Mouse (Mus musculus) hindbrain, embryonic 16.5 days (tissue): ENCODE data around the gene Bmpr1a. TPM values are rescaled to one million over a fixed set of nuclear protein-coding genes. Genes with fewer than 3 reads are reported as not detected.
"Not testable (repeated sequence)": the region's sequence is repeated elsewhere in the genome, so short reads cannot be mapped to it uniquely, and the experiment has no call there.

Experiments
- ATAC-seq: fragments of 200-750 bp; cut with Nextera tagmentation; 2 replicates; pipeline ENCODE4 v1.8.0; 2017; ENCODE audit warnings: moderate TSS enrichment, moderate library complexity
- H3K27ac ChIP-seq: fragments of 300-500 bp; sonication (generic); 2 replicates; pipeline ENCODE4 v1.5.1; 2014; ENCODE audit warnings: low read depth, mild to moderate bottlenecking, control low read depth, low read length, moderate library complexity
- H3K27me3 ChIP-seq: fragments of 300-500 bp; sonication (generic); replicated peaks from 2 replicates; pipeline ENCODE4 v1.6.1; 2014; ENCODE audit warnings: low read length; ENCODE audit not compliant: control insufficient read depth, insufficient read depth
- H3K36me3 ChIP-seq: fragments of 300-500 bp; sonication (generic); 2 replicates; pipeline ENCODE4 v1.6.1; 2014; ENCODE audit warnings: mild to moderate bottlenecking, low read length, moderate library complexity, mixed read lengths; ENCODE audit not compliant: control insufficient read depth, insufficient read depth
- H3K4me1 ChIP-seq: fragments of 300-500 bp; sonication (generic); 2 replicates; pipeline ENCODE4 v1.6.1; 2014; ENCODE audit warnings: low read depth, low read length; ENCODE audit not compliant: control insufficient read depth, insufficient read depth
- H3K4me2 ChIP-seq: fragments of 300-500 bp; sonication (generic); 2 replicates; pipeline ENCODE4 v1.6.1; 2014; ENCODE audit warnings: mild to moderate bottlenecking, low read length, control low read depth, moderate library complexity
- H3K4me3 ChIP-seq: fragments of 300-500 bp; sonication (generic); 2 replicates; pipeline ENCODE4 v1.5.1; 2014; ENCODE audit warnings: mild to moderate bottlenecking, low read length, control low read depth, moderate library complexity
- H3K9ac ChIP-seq: fragments of 300-500 bp; sonication (generic); 2 replicates; pipeline ENCODE4 v1.6.1; 2014; ENCODE audit warnings: low read depth, mild to moderate bottlenecking, control low read depth, low read length, moderate library complexity
- H3K9me3 ChIP-seq: fragments of 300-500 bp; sonication (generic); 2 replicates; pipeline ENCODE4 v1.6.1; 2014; ENCODE audit warnings: mild to moderate bottlenecking, low read length, moderate library complexity; ENCODE audit not compliant: control insufficient read depth
- WGBS: fragments of 180-500 bp; shearing (Covaris S2); extraction: QIAGEN DNeasy Blood & Tissue Kit; methylation state at CpG from one replicate; pipeline ENCODE4 v1.1.7; 2014; 5-methylcytosine and 5-hydroxymethylcytosine counted together
- polyA plus RNA-seq: library from polyadenylated mRNA; unstranded; fragments of >200 nt; fragmentation: Nextera tagmentation; extraction: Ambion mirVana; gene quantifications from 2 replicates; pipeline ENCODE4 v1.2.1, GENCODE M21; 2015

Bmpr1a gene
- polyA plus RNA-seq, 1 experiment from 2014 or later: 11.1 TPM

- no peak overlapping the region for H3K27ac ChIP-seq
- no peak overlapping the region for H3K4me2 ChIP-seq
- no peaks in the 10 kb centered on the region for H3K4me1 ChIP-seq
- H3K4me3 ChIP-seq: no peak overlapping the region
- no peaks in the 10 kb centered on the region for H3K9me3 ChIP-seq
- H3K27me3 ChIP-seq: no peaks in the 10 kb centered on the region
- peaks cover 13% of the 10 kb centered on the region for H3K36me3 ChIP-seq
- ATAC-seq: no peak
- WGBS: 96% methylated on average over 3 of the region's 3 CpGs
- no peak overlapping the region for H3K9ac ChIP-seq
These were observed 74.9 kb downstream of the Bmpr1a start for GRCm38 (mm10) chr14:34428274-34428673.

- Histone ChIP-seq H3K36me3 (peaks cover 7% of the 10 kb centered on the region), H3K4me3 (no peak overlapping the region), H3K4me2 (no peak overlapping the region), H3K4me1 (no peaks in the 10 kb centered on the region), H3K9me3 (no peaks in the 10 kb centered on the region), H3K9ac (no peak overlapping the region), H3K27me3 (no peaks in the 10 kb centered on the region), H3K27ac (no peak overlapping the region)
- ATAC-seq: no peak
- WGBS: 97% methylated on average over 1 of the region's 1 CpGs
These were observed 82.1 kb downstream of the Bmpr1a start for GRCm38 (mm10) chr14:34421078-34421477.

- Histone ChIP-seq H3K9ac (no peak overlapping the region), H3K9me3 (no peaks in the 10 kb centered on the region), H3K4me2 (no peak overlapping the region), H3K36me3 (peaks cover 21% of the 10 kb centered on the region), H3K4me1 (no peaks in the 10 kb centered on the region), H3K4me3 (no peak overlapping the region), H3K27ac (no peak overlapping the region), H3K27me3 (no peaks in the 10 kb centered on the region)
- 85% methylated on average over 5 of the region's 5 CpGs for WGBS
- ATAC-seq: no peak
These were observed 85.6 kb downstream of the Bmpr1a start for GRCm38 (mm10) chr14:34417501-34417900.

- H3K4me2 ChIP-seq, H3K9me3 ChIP-seq, H3K4me1 ChIP-seq, H3K27me3 ChIP-seq, H3K9ac ChIP-seq, H3K4me3 ChIP-seq, ATAC-seq, H3K27ac ChIP-seq: not testable (repeated sequence)
- H3K36me3 ChIP-seq: peaks cover 20% of the 10 kb centered on the region; the same call in 1 of the 2 replicates
- 99% methylated on average over 4 of the region's 4 CpGs for WGBS
These were observed 86.2 kb downstream of the Bmpr1a start for GRCm38 (mm10) chr14:34416946-34417345.

GRCm38 (mm10) chr14:34412164-34412896 is 90.8 kb downstream of the Bmpr1a start:
- H3K9me3 ChIP-seq: no peaks in the 10 kb centered on the region
- H3K36me3 ChIP-seq: peaks cover 21% of the 10 kb centered on the region
- WGBS: 86% methylated on average over 7 of the region's 7 CpGs
- H3K27me3 ChIP-seq: no peaks in the 10 kb centered on the region
- no peak overlapping the region for H3K4me3 ChIP-seq
- no peak overlapping the region for H3K4me2 ChIP-seq
- H3K27ac ChIP-seq: no peak overlapping the region
- H3K4me1 ChIP-seq: no peaks in the 10 kb centered on the region
- no peak for ATAC-seq
- no peak overlapping the region for H3K9ac ChIP-seq

- Histone ChIP-seq H3K9ac (no peak overlapping the region), H3K36me3 (peaks cover 20% of the 10 kb centered on the region), H3K9me3 (no peaks in the 10 kb centered on the region), H3K4me1 (no peaks in the 10 kb centered on the region), H3K4me2 (no peak overlapping the region), H3K27me3 (no peaks in the 10 kb centered on the region), H3K4me3 (no peak overlapping the region), H3K27ac (no peak overlapping the region)
- 96% methylated on average over 6 of the region's 6 CpGs for WGBS
- no peak for ATAC-seq
These were observed 92.4 kb downstream of the Bmpr1a start for GRCm38 (mm10) chr14:34410716-34411115.

- Histone ChIP-seq H3K4me2 (no peak overlapping the region), H3K27me3 (no peaks in the 10 kb centered on the region), H3K9ac (no peak overlapping the region), H3K4me1 (no peaks in the 10 kb centered on the region), H3K4me3 (no peak overlapping the region), H3K9me3 (no peaks in the 10 kb centered on the region), H3K36me3 (peaks cover 15% of the 10 kb centered on the region), H3K27ac (no peak overlapping the region)
- no peak for ATAC-seq
- WGBS: 96% methylated on average over 7 of the region's 7 CpGs
These were observed 99.7 kb downstream of the Bmpr1a start for GRCm38 (mm10) chr14:34403424-34403823.

- H3K4me1 ChIP-seq: no peaks in the 10 kb centered on the region
- ATAC-seq: no peak
- H3K27ac ChIP-seq: no peak overlapping the region
- H3K4me3 ChIP-seq: no peak overlapping the region
- no peaks in the 10 kb centered on the region for H3K9me3 ChIP-seq
- WGBS: 76% methylated on average over 8 of the region's 8 CpGs
- H3K4me2 ChIP-seq: no peak overlapping the region
- peaks cover 16% of the 10 kb centered on the region for H3K36me3 ChIP-seq
- H3K27me3 ChIP-seq: no peaks in the 10 kb centered on the region
- no peak overlapping the region for H3K9ac ChIP-seq
These were observed 100.3 kb downstream of the Bmpr1a start for GRCm38 (mm10) chr14:34402871-34403270.

GRCm38 (mm10) chr14:34401135-34401534 is 102.0 kb downstream of the Bmpr1a start:
- H3K36me3 ChIP-seq: peaks cover 11% of the 10 kb centered on the region
- no peak overlapping the region for H3K4me3 ChIP-seq

More at GRCm38 (mm10) chr14:34401135-34401534, 102.0 kb downstream of the Bmpr1a start:
- ATAC-seq: no peak
- H3K27me3 ChIP-seq: no peaks in the 10 kb centered on the region
- H3K9me3 ChIP-seq: no peaks in the 10 kb centered on the region
- no peak overlapping the region for H3K27ac ChIP-seq
- H3K4me2 ChIP-seq: no peak overlapping the region
- WGBS: 53% methylated on average over 6 of the region's 6 CpGs
- no peak overlapping the region for H3K9ac ChIP-seq
- H3K4me1 ChIP-seq: no peaks in the 10 kb centered on the region
